Mouse (Mus musculus): Measurements from ENCODE around the gene St3gal6. TPM values are rescaled to one million over a fixed set of nuclear protein-coding genes. Genes with fewer than 3 reads are reported as not detected.

The St3gal6 gene
- polyA plus RNA-seq, 1 experiment from 2014 or later = 43.5 TPM

DNA sequence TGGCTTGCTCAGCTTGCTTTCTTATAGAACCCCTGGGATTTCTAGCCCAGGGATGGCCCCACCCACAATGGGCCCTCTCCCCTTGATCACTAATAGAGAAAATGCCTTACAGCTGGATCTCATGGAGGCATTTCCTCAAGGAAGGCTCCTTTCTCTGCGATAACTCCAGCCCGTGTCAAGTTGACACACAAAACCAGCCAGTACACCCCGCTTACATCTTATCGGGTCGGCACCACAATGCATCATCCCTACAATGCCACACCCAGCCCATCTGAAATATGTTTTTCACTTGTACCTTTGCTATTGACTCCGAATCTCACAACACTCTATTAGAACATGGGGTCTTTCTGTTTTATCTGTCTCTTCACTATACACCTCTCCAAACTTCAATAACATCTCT is 3.6 kb downstream of the St3gal6 start:
- DNase-seq (peak; percentile 64), ATAC-seq (ENCODE audit: low read depth) (peak; percentile 39; the same call in 1 of the 2 replicates)
- Histone ChIP-seq H3K4me2 (peak overlapping the region; percentile 90), H3K9ac (peak overlapping the region; percentile 93), H3K36me3 (no peaks in the 10 kb centered on the region), H3K4me3 (replicated peaks) (peak overlapping the region; percentile 86), H3K9me3 (replicated peaks) (no peaks in the 10 kb centered on the region), H3K4me1 (replicated peaks) (peaks cover 78% of the 10 kb centered on the region), H3K27me3 (no peaks in the 10 kb centered on the region), H3K27ac (peak overlapping the region; percentile 89)
- 34% methylated on average over 6 of the region's 6 CpGs for WGBS (ENCODE audit: insufficient replicate concordance)

GRCm38 (mm10) chr16:58519650-58520073 is 4.4 kb downstream of the St3gal6 start:
- no peaks in the 10 kb centered on the region for H3K27me3 ChIP-seq
- DNase-seq (peak; percentile 63), ATAC-seq (ENCODE audit: low read depth) (peak; percentile 66)
- 35% methylated on average over 11 of the region's 11 CpGs for WGBS (ENCODE audit: insufficient replicate concordance)
- H3K36me3 ChIP-seq = no peaks in the 10 kb centered on the region
- peaks cover 75% of the 10 kb centered on the region for H3K4me1 ChIP-seq (replicated peaks)
- peak overlapping the region; percentile 86 for H3K4me3 ChIP-seq (replicated peaks)
- H3K4me2 ChIP-seq = peak overlapping the region; percentile 90
- peak overlapping the region; percentile 93 for H3K9ac ChIP-seq
- peak overlapping the region; percentile 89 for H3K27ac ChIP-seq
- H3K9me3 ChIP-seq (replicated peaks) = no peaks in the 10 kb centered on the region

DNA sequence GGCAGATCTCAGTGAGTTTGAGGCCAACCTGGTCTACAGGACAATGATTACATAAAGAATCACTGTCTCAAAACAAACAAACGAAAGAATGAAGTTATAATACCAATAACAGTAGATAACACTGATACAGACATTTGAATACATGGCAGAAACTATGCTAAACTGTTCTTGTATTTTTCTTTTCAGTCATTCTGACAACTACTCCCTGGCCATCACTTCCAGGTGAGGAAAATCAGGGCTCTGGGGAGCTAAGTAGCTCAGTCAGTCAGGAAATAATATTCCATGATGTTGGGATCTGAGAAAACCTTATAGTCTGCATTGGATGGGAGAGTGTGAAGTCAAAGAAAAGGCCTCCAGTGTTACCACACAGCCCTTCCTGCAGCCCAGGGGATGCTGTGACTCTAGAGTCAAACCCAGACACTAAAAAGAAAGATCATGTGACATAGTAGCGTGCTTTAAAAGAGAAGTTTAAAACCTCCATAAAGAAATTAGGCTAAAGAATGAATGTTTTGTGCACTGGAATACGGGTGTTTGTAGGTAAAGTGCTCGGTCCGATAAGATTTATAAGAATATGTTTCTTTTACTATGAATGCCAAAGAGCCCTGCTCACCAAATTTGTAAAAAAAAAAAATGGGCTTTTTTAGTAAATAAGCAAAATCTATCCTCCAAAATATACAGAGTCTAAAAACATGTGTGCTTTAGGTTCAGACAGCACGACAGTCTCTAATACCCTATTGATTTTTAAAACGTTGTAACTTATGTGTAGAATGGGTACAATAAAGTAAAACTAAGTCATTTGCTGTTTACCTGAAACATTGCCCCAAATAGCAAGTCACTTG is 6.9 kb downstream of the St3gal6 start:
- Histone ChIP-seq H3K9me3 (replicated peaks) (no peaks in the 10 kb centered on the region), H3K4me1 (replicated peaks) (peaks cover 84% of the 10 kb centered on the region), H3K9ac (no peak overlapping the region), H3K36me3 (no peaks in the 10 kb centered on the region; the same call in 1 of the 2 replicates), H3K27ac (peak overlapping the region; percentile 89), H3K4me2 (no peak overlapping the region), H3K27me3 (no peaks in the 10 kb centered on the region), H3K4me3 (replicated peaks) (no peak overlapping the region)
- ATAC-seq (ENCODE audit: low read depth) (no peak), DNase-seq (no peak)
- whole genome bisulfite sequencing (ENCODE audit: insufficient replicate concordance) = 82% methylated on average over 7 of the region's 7 CpGs

- peak overlapping the region; percentile 69 for H3K27ac ChIP-seq
- no peak overlapping the region for H3K4me2 ChIP-seq
- peaks cover 81% of the 10 kb centered on the region for H3K4me1 ChIP-seq (replicated peaks)
- no peak overlapping the region for H3K4me3 ChIP-seq (replicated peaks)
- H3K27me3 ChIP-seq = no peaks in the 10 kb centered on the region
- ATAC-seq (ENCODE audit: low read depth) (no peak), DNase-seq (no peak)
- H3K36me3 ChIP-seq = no peaks in the 10 kb centered on the region; the same call in 1 of the 2 replicates
- no peaks in the 10 kb centered on the region for H3K9me3 ChIP-seq (replicated peaks)
- no peak overlapping the region for H3K9ac ChIP-seq
- WGBS (ENCODE audit: insufficient replicate concordance) = 86% methylated on average over 2 of the region's 2 CpGs
Measured at GRCm38 (mm10) chr16:58516161-58516560, 7.9 kb downstream of the St3gal6 start.

DNA sequence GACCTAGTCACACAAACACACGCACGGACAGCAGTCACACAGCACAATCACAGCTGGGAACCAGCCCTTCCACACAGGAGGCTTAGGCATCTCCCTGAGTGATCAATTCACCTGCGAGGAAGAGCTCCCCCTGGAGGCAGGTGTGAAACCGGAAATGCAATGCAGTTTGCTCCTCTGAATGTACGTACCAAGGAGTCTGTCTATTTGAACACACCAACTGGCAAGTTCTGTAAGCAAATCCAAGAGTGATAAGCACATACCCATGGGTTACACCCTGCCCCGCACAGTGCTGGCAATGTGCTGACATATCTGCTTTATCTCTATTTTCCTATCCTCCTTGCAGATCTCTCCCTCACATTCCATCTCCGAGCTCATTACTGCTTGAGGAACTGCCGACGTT is 9.5 kb downstream of the St3gal6 start:
- H3K9me3 ChIP-seq (replicated peaks) = no peaks in the 10 kb centered on the region
- DNase-seq (peak; percentile 74), ATAC-seq (ENCODE audit: low read depth) (peak; percentile 97)
- H3K36me3 ChIP-seq = no peaks in the 10 kb centered on the region; the same call in 1 of the 2 replicates
- H3K4me3 ChIP-seq (replicated peaks) = peak overlapping the region; percentile 28
- H3K4me1 ChIP-seq (replicated peaks) = peaks cover 73% of the 10 kb centered on the region
- H3K27me3 ChIP-seq = no peaks in the 10 kb centered on the region
- peak overlapping the region; percentile 49; the same call in 1 of the 2 replicates for H3K9ac ChIP-seq
- WGBS (ENCODE audit: insufficient replicate concordance) = 36% methylated on average over 9 of the region's 9 CpGs
- H3K4me2 ChIP-seq = peak overlapping the region; percentile 59
- peak overlapping the region; percentile 87 for H3K27ac ChIP-seq

DNA sequence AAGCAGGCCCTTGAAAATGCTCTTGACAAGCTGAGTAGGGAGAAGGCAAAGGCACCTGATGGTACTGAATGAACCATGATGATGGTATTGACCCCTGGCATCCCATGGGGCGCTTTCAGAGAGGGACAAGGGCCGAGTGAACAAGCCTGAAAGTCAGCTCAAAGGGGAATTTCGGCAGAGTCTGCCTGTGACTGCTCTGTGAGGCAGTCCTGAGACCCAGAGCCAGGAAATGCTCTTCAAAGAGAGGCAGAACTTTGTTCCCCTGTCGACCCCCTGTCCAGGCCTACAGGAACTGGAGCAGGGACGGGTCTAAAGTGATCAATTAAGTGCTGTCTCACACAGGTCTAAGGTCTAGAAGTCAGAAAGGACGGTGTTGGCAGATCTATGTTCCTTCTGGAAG is 10.3 kb downstream of the St3gal6 start:
- H3K4me2 ChIP-seq = no peak overlapping the region
- no peaks in the 10 kb centered on the region for H3K27me3 ChIP-seq
- no peaks in the 10 kb centered on the region for H3K9me3 ChIP-seq (replicated peaks)
- no peak overlapping the region for H3K4me3 ChIP-seq (replicated peaks)
- no peak for DNase-seq
- peak overlapping the region; percentile 87 for H3K27ac ChIP-seq
- no peak overlapping the region; the same call in 1 of the 2 replicates for H3K9ac ChIP-seq
- H3K4me1 ChIP-seq (replicated peaks) = peaks cover 65% of the 10 kb centered on the region
- no peaks in the 10 kb centered on the region; the same call in 1 of the 2 replicates for H3K36me3 ChIP-seq
- no peak for ATAC-seq (ENCODE audit: low read depth)
- 52% methylated on average over 6 of the region's 6 CpGs for WGBS (ENCODE audit: insufficient replicate concordance)

DNA sequence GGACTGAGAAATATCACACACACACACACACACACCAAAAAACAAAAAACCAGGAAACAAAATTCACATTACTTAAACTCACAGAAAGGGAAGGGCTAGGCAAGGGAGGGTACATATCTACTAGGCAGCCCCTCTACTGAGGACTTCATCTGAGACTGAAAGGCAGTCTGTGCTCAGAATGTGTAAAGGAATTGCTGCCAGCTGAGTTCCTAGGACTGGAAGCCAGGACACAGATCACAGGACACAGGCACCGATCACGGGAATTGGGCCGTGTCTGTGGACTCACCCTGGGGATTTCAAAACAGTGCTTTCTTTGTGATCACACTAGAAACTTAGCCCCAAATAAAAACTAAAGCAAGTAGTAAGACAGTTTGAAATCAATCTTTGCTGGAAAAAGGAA is 11.2 kb downstream of the St3gal6 start:
- Histone ChIP-seq H3K4me1 (replicated peaks) (peaks cover 56% of the 10 kb centered on the region), H3K4me2 (no peak overlapping the region), H3K36me3 (no peaks in the 10 kb centered on the region; the same call in 1 of the 2 replicates), H3K4me3 (replicated peaks) (no peak overlapping the region), H3K27ac (peak overlapping the region; percentile 87), H3K9ac (no peak overlapping the region), H3K27me3 (no peaks in the 10 kb centered on the region), H3K9me3 (replicated peaks) (no peaks in the 10 kb centered on the region)
- 86% methylated on average over 3 of the region's 3 CpGs for WGBS (ENCODE audit: insufficient replicate concordance)
- ATAC-seq (ENCODE audit: low read depth) = no peak
- DNase-seq = no peak

GRCm38 (mm10) chr16:58512181-58512761 is 11.8 kb downstream of the St3gal6 start:
- no peaks in the 10 kb centered on the region for H3K9me3 ChIP-seq (replicated peaks)
- no peaks in the 10 kb centered on the region for H3K27me3 ChIP-seq
- WGBS (ENCODE audit: insufficient replicate concordance) = 68% methylated on average over 9 of the region's 9 CpGs
- H3K9ac ChIP-seq = no peak overlapping the region
- H3K4me3 ChIP-seq (replicated peaks) = no peak overlapping the region
- peaks cover 54% of the 10 kb centered on the region for H3K4me1 ChIP-seq (replicated peaks)
- no peak overlapping the region for H3K4me2 ChIP-seq
- H3K36me3 ChIP-seq = peaks cover 4% of the 10 kb centered on the region
- peak overlapping the region; percentile 87 for H3K27ac ChIP-seq
- DNase-seq = no peak
- no peak for ATAC-seq (ENCODE audit: low read depth)

- peaks cover 54% of the 10 kb centered on the region for H3K4me1 ChIP-seq (replicated peaks)
- no peak for DNase-seq
Measured at GRCm38 (mm10) chr16:58504945-58505344, 19.1 kb downstream of the St3gal6 start.

DNA sequence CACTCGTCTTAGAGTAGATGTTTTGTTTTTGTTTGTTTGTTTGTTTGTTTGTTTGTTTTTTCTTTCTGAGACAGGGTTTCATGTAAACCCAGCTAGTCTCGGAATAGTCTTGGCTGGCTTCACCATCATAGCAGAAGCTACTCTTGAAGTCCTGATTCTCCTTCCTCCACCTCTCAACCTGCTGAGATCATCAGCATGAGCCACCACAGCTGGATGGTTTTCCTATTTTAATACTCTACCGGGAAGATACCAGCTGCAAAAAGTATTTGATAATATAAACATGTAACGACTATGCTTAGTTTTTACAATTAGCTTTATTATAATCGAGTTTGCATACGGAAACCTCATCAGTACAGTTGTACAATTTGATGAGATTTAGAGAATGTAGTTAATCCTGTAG is 21.5 kb downstream of the St3gal6 start:
- H3K27me3 ChIP-seq = no peaks in the 10 kb centered on the region
- H3K4me1 ChIP-seq (replicated peaks) = peaks cover 75% of the 10 kb centered on the region
- peaks cover 31% of the 10 kb centered on the region for H3K36me3 ChIP-seq
- DNase-seq (no peak), ATAC-seq (ENCODE audit: low read depth) (no peak)
- WGBS (ENCODE audit: insufficient replicate concordance) = 54% methylated on average over 6 of the region's 6 CpGs
- peak overlapping the region; percentile 85 for H3K27ac ChIP-seq
- peak overlapping the region; percentile 50; the same call in 1 of the 2 replicates for H3K9ac ChIP-seq
- no peak overlapping the region for H3K4me3 ChIP-seq (replicated peaks)
- no peaks in the 10 kb centered on the region for H3K9me3 ChIP-seq (replicated peaks)
- H3K4me2 ChIP-seq = no peak overlapping the region

More at GRCm38 (mm10) chr16:58504945-58505344, 19.1 kb downstream of the St3gal6 start:
- H3K4me2 ChIP-seq = no peak overlapping the region
- no peak for ATAC-seq (ENCODE audit: low read depth)
- H3K9me3 ChIP-seq (replicated peaks) = no peaks in the 10 kb centered on the region
- H3K27me3 ChIP-seq = no peaks in the 10 kb centered on the region
- H3K9ac ChIP-seq = no peak overlapping the region
- H3K36me3 ChIP-seq = peaks cover 32% of the 10 kb centered on the region
- H3K4me3 ChIP-seq (replicated peaks) = no peak overlapping the region
- no peak overlapping the region; the same call in 1 of the 2 replicates for H3K27ac ChIP-seq

DNA sequence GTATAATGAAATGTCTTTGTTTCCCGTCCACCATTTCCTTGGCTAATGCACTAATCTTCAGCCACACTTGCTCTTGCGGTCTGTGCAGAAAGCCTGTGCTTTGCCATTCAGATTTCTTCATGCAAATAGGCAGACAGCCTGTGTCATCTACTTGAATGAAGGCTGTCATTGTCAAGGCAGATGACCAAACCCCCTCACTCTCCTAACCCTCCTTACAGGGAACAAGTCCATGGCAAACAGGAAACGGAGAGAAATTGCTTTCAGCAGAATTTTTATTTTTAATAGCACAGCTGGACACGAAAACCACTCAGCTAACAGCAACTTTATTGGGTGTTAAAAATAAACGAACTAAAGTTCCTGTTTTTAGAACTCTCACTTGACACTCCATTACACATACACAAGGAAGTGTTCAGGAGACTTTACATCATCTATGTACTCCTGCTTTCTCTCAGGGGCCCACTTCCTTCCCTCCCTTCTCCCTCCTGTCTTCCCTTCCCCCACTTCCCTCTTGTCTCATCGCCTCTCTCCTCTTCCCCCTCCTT is 22.2 kb downstream of the St3gal6 start:
- DNase-seq = no peak
- 9% methylated on average over 6 of the region's 6 CpGs for WGBS (ENCODE audit: insufficient replicate concordance)
- H3K9ac ChIP-seq = peak overlapping the region; percentile 50; the same call in 1 of the 2 replicates
- H3K4me2 ChIP-seq = peak overlapping the region; percentile 31; the same call in 1 of the 2 replicates
- no peak overlapping the region for H3K4me3 ChIP-seq (replicated peaks)
- H3K36me3 ChIP-seq = peaks cover 28% of the 10 kb centered on the region
- peak overlapping the region; percentile 85 for H3K27ac ChIP-seq
- no peaks in the 10 kb centered on the region for H3K9me3 ChIP-seq (replicated peaks)
- no peaks in the 10 kb centered on the region for H3K27me3 ChIP-seq
- H3K4me1 ChIP-seq (replicated peaks) = peaks cover 75% of the 10 kb centered on the region
- no peak for ATAC-seq (ENCODE audit: low read depth)
